Mouse (Mus musculus) lung, postnatal 0 days (tissue): ENCODE measurements around the gene Mad1l1.

ENCODE experiments used
- CTCF ChIP-seq: IDR thresholded peaks from 2 replicates; pipeline ENCODE4 v1.5.1; 2016; ENCODE audit warnings: antibody characterized with exemption, mild to moderate bottlenecking
- EP300 ChIP-seq: IDR thresholded peaks from 2 replicates; pipeline ENCODE4 v1.6.1; 2016; ENCODE audit warnings: antibody characterized with exemption, mild to moderate bottlenecking, control low read depth

GRCm38 (mm10) chr5:139978525-139979276, 342.7 kb downstream of the Mad1l1 start:
- TF ChIP-seq CTCF (no peak), EP300 (no peak)
